Mouse (Mus musculus): ENCODE measurements around the gene Arl4c. TPM values are rescaled to one million over a fixed set of nuclear protein-coding genes. Genes with fewer than 3 reads are reported as not detected.

The Arl4c gene
- total RNA-seq, 2 experiments from 2014 or later = 5.9 to 6.9 TPM

DNA sequence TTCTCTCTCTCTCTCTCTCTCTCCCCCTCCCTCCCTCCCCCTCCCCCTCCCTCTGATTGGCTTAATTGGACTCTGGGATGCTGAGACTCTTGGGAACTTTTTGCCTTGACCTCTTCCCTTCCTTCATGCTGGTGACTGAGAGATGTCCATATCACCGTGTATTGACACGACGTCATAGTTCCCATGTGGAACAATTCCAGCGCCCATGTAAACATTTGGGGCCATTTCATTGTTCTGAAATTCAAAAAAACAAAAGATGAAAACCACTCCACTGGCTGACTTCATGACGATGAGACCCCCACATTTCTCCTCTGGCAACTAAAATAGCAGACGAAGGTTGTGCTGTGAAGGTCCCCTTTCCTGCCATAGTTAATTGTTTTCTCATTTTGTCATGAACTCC, 69.2 kb downstream of the Arl4c start:
- DNase-seq = no peak
- intact Hi-C loops (cut with DNase I) = loop anchor here (5.0 kb wide), 1 partner anchor 166 kb away; no protein-coding TSS in a partner anchor

DNA sequence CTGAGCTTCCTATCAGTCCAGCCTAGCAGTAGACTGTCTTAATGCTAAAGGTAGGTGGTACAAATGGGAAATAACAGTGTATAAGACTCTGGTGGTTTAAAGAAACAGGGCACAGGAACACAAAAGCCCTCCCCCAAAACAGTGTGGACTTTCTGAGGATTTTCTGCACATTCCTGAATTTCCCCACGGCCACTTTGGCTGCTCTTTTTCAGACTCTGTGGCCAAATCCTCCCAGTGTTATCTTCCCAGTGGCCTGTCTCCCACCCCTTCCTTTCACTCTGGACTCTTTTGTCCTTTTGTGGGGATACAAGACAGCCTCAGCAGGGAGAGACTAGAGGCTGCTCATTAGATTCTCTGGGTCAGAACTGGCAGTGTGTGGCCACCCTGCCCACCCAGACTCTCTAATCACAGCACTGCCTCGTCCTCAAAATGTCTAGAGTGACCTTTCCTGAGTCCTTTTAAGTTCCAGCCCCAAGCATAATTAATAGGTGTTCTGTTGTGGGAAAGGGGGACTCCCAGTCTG, 72.0 kb downstream of the Arl4c start:
- intact Hi-C loops (cut with DNase I) = loop anchor here (5.0 kb wide), 1 partner anchor 163 kb away; no protein-coding TSS in a partner anchor
- DNase-seq = no peak

DNA sequence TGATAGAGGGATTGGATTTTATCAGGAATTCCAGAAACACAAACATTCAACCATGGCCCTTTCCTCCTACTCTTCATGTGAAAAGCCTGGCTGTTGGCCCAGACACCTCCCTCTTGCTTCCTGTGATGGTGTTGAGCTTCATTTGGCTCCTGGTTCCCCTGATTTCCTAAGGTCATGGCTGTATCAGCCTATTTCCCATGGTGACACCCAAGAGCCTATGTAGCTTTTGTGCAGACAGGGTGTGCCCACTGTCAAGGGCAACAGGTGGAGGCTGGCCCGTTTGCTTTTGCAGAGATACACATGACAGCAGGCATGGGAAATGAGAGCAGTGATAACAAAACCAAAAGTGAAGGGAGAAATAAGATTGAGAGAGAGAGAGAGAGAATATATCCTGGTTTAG, 76.8 kb downstream of the Arl4c start:
- intact Hi-C loops (cut with DNase I) = no loop called here
- peak in 1 of 2 experiments; percentile 9 for DNase-seq

DNA sequence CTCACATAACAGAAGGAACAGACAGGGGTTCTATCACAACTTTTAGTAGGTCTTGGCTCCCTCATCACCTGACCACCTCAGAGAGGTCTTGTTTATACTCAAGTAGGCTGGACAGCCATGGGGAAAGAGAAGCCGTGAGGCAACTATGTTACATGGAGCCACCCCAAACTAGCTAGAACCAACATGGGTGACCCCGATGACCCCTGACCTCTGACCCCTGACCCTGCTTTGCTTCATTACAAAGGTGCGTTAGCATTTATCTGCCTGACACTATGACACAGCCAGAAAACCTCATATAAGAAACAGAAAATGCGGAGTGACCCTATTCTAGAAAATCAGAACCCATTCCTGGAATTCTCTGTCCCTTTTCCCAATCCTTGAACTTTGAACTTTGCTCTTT, 77.6 kb downstream of the Arl4c start:
- DNase-seq = no peak
- intact Hi-C loops (cut with DNase I) = no loop called here

DNA sequence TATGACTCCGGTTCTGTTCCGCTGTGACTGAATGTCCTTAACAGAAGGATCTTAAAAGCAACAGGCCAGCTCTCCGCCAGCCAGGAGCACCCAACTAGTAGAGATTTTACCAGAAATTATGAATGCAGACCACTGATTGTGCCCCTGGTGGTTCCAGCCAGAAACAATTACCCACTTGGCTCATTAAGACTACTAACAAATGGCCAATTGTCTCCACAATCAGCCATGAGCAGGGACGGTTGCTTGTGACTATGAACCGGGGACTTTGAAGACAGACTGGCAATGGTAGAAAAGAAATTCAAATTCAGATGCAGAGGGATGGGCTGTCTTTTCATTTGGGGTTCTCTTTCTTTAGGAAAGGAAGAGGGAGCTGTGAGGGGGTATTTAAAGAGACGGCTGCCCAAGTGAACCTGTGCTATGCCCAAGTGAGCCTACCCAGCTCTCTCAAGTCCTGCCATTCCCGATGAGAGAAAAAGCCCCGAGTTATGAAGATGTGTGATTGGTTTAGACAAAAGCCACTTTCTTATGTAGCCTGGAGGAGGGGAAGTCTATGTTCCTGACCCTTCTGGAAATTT, 78.4 kb downstream of the Arl4c start:
- intact Hi-C loops (cut with DNase I) = no loop called here
- no peak for DNase-seq

Other genes starting within 250 kb of the Arl4c start
- not detected for gene Glrp1, start 192.2 kb downstream of the Arl4c start, total RNA-seq (2021)

Measured in heart, postnatal 36 days (tissue).